Mouse (Mus musculus): ENCODE measurements around the gene Mrpl43.

DNA sequence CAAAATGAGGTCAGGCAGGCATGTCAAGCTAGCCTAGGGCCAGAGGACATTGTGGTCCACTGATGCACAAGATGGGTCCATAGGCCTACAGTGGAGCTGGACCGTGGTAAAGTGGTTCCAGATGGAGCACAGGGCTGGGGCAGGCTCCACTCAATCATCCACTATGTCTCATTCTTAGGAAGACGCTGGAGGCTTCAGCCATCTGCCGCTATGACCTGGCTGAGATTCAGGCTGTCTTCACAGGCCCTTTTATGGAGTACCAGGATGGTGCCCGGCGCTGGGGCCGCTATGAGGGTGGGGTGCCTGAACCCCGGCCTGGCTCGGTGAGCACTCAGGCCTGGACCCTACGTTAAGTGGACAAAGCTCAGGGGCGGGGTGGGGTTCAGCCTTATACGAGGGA lies 8.5 kb downstream of the Mrpl43 start:
- TF ChIP-seq POLR2A (IDR thresholded peaks at IDR 0.05; ENCODE audit: low read depth, low read length) (no peak), CTCF (conservative IDR thresholded peaks at IDR 0.05 in 1 of 2, IDR thresholded peaks at IDR 0.05 in 1 of 2; ENCODE audit: low read depth in 2 of 2, low read length in 2 of 2) (no peak), CHD2 (IDR thresholded peaks at IDR 0.05; ENCODE audit: low read length) (no peak), ETS1 (conservative IDR thresholded peaks at IDR 0.05; ENCODE audit: low read depth, low read length) (no peak)

Data from CH12.LX (cell line).